Mouse (Mus musculus) gastrocnemius, postnatal 36 days (tissue): Measurements from ENCODE around the gene Fuk. TPM values are rescaled to one million over a fixed set of nuclear protein-coding genes. Genes with fewer than 3 reads are reported as not detected.

Experiments
- total RNA-seq, 2 experiments: library from RNA; stranded (reverse); gene quantifications; 2 replicates each; pipeline ENCODE4 v1.2.3; 2021

Fuk gene
- total RNA-seq, 2 experiments from 2014 or later: 3.2 to 3.8 TPM

Other genes starting within 250 kb of the Fuk start
- gene Mtss1l, start 181.0 kb downstream of the Fuk start, total RNA-seq: 100 to 1,000 TPM in 1 of 2 experiments, 10 to 100 TPM in 1; 78.8 to 106 TPM
- gene Il34, start 96.6 kb downstream of the Fuk start, total RNA-seq: 1 to 10 TPM; 4.8 TPM
- 10 to 100 TPM; 57.2 to 59.1 TPM for gene Cog4, start 55.9 kb downstream of the Fuk start, total RNA-seq
- 10 to 100 TPM; 16.5 to 18.5 TPM for gene Sf3b3, start 55.7 kb downstream of the Fuk start, total RNA-seq
- gene St3gal2, start 17.4 kb upstream of the Fuk start, total RNA-seq: 10 to 100 TPM; 47.1 to 48.8 TPM
- gene Ddx19a, start 95.3 kb upstream of the Fuk start, total RNA-seq: 10 to 100 TPM; 23.2 to 28.6 TPM
- gene Ddx19b, start 129.3 kb upstream of the Fuk start, total RNA-seq: 10 to 100 TPM; 11.0 to 12.2 TPM
- gene Aars, start 130.7 kb upstream of the Fuk start, total RNA-seq: 10 to 100 TPM; 41.0 to 41.4 TPM
- gene Exosc6, start 153.9 kb upstream of the Fuk start, total RNA-seq: not detected
- under 1 TPM; 0.12 to 0.69 TPM for gene Clec18a, start 189.9 kb upstream of the Fuk start, total RNA-seq
- 100 to 1,000 TPM; 101 to 105 TPM for gene Pdpr, start 192.1 kb upstream of the Fuk start, total RNA-seq